Mouse (Mus musculus) cerebellum, adult (tissue): Measurements from ENCODE around the gene 4930572O03Rik.
"Not testable (repeated sequence)": the region's sequence is repeated elsewhere in the genome, so short reads cannot be mapped to it uniquely, and the experiment has no call there.

Source experiments
- ATAC-seq: cut with Nextera tagmentation; 2 replicates; pipeline ENCODE4 v1.9.2; 2017; ENCODE audit warnings: mild to moderate bottlenecking, moderate library complexity, mixed read lengths; ENCODE audit not compliant: insufficient number of reproducible peaks, low FRiP score, low TSS enrichment

4930572O03Rik gene

GRCm38 (mm10) chr5:15628136-15628535 lies 28.7 kb downstream of the 4930572O03Rik start:
- ATAC-seq, result not testable (repeated sequence)

- not testable (repeated sequence) for ATAC-seq
These were observed 38.1 kb downstream of the 4930572O03Rik start, which contains the start of gene Speer4d for GRCm38 (mm10) chr5:15618764-15619163. Gene Speer4d (plus strand): TSS chr5:15619064.

- ATAC-seq, result not testable (repeated sequence)
These were observed 40.7 kb downstream of the 4930572O03Rik start for GRCm38 (mm10) chr5:15616195-15616594.

DNA sequence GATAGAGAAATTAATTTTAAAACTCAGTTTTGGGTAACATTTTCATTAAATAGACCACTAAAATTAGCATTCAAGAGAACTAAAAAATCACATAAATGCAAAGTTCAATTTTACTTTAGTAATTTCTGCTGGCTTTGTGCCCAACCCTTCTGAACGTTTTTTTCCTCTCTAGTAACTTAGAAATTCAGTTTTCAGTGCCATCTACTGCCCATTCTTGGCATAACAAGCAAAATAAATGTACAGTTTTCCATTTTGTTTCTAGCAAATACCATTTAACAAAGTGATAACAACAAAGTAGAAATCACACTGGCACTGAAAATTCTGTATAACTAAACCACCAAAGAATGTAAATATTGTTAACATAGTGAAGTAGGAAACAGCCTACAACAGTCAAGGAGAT lies 46.2 kb downstream of the 4930572O03Rik start:
- ATAC-seq, result not testable (repeated sequence)

- ATAC-seq, result 0 out of 2 replicates have a peak, but pooled peaks have one; percentile 45
These were observed 50.2 kb downstream of the 4930572O03Rik start for GRCm38 (mm10) chr5:15606677-15607076.

GRCm38 (mm10) chr5:15603585-15603984 lies 53.3 kb downstream of the 4930572O03Rik start:
- peak; percentile 64; the same call in 1 of the 2 replicates for ATAC-seq

- ATAC-seq, result not testable (repeated sequence)
These were observed 53.9 kb downstream of the 4930572O03Rik start for GRCm38 (mm10) chr5:15603008-15603407.

DNA sequence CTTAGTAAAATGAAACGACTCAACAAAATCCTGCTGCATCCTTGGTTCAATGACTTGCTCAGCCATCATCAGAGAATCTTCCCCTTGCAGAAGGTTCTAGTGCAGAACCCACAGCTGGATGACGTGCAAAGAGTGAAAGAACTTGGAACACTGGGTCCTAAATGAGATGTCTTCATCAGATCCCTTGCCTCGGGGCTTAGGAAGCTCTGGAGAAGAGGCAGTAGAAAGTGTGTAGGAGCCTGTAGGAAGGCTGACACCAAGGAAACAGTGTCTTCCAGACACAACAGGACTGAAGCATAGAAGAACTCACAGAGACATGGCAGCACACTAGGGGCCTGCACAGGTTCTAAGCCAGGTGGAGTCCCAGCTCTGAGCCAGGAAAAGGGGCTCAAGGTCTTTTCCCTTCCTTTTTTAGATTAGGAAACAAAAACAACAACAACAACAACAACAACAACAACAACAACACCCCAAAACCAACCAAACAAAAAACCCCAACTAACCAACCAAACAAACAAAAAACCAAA lies 54.4 kb downstream of the 4930572O03Rik start:
- not testable (repeated sequence) for ATAC-seq
